Mouse (Mus musculus) mesoderm, embryonic 11.5 days (tissue): Measurements from ENCODE around the gene Mif4gd.

Experiments used
- DNase-seq: peaks from one replicate; pipeline ENCODE4 v3.0.0-alpha.2; 2012; ENCODE audit warnings: low read depth, low spot score

Mif4gd gene

GRCm38 (mm10) chr11:115579080-115579479 is 33.7 kb downstream of the Mif4gd start:
- DNase-seq = no peak

GRCm38 (mm10) chr11:115564961-115565360 is 47.8 kb downstream of the Mif4gd start:
- no peak for DNase-seq

GRCm38 (mm10) chr11:115564064-115564809 is 48.5 kb downstream of the Mif4gd start, which contains the start of gene Nup85:
Nup85 (plus strand) TSS chr11:115564434.
- DNase-seq = peak; percentile 96

- no peak for DNase-seq
These were observed 49.4 kb downstream of the Mif4gd start for GRCm38 (mm10) chr11:115563406-115563805.
